Mouse (Mus musculus) midbrain, embryonic 16.5 days (tissue): Measurements from ENCODE around the gene Tor4a. TPM values are rescaled to one million over a fixed set of nuclear protein-coding genes. Genes with fewer than 3 reads are reported as not detected.

ENCODE experiments used
- ATAC-seq: fragments of 200-750 bp; cut with Nextera tagmentation; 2 replicates; pipeline ENCODE4 v1.8.0; 2017; ENCODE audit warnings: moderate TSS enrichment
- H3K27ac ChIP-seq: fragments of 300-500 bp; sonication (generic); 2 replicates; pipeline ENCODE4 v1.5.1; 2014; ENCODE audit warnings: mild to moderate bottlenecking, low read length, mixed read lengths
- H3K27me3 ChIP-seq: fragments of 300-500 bp; sonication (generic); 2 replicates; pipeline ENCODE4 v1.6.1; 2014; ENCODE audit warnings: low read depth, low read length, mixed read lengths; ENCODE audit not compliant: control insufficient read depth, insufficient read depth
- H3K36me3 ChIP-seq: fragments of 300-500 bp; sonication (generic); 2 replicates; pipeline ENCODE4 v1.6.1; 2014; ENCODE audit warnings: mild to moderate bottlenecking, low read length, moderate library complexity, mixed read lengths; ENCODE audit not compliant: control insufficient read depth, insufficient read depth
- H3K4me1 ChIP-seq: fragments of 300-500 bp; sonication (generic); 2 replicates; pipeline ENCODE4 v1.6.1; 2014; ENCODE audit warnings: mild to moderate bottlenecking, low read length, mixed read lengths; ENCODE audit not compliant: control insufficient read depth, insufficient read depth
- H3K4me2 ChIP-seq: fragments of 300-500 bp; sonication (generic); 2 replicates; pipeline ENCODE4 v1.6.1; 2014; ENCODE audit warnings: mild to moderate bottlenecking, low read length, mixed read lengths
- H3K4me3 ChIP-seq: fragments of 300-500 bp; sonication (generic); 2 replicates; pipeline ENCODE4 v1.5.1; 2014; ENCODE audit warnings: low read depth, mild to moderate bottlenecking, low read length, moderate library complexity, mixed read lengths
- H3K9ac ChIP-seq: fragments of 300-500 bp; sonication (generic); 2 replicates; pipeline ENCODE4 v1.6.1; 2014; ENCODE audit warnings: low read depth, low read length, mixed read lengths
- H3K9me3 ChIP-seq: fragments of 300-500 bp; sonication (generic); replicated peaks from 2 replicates; pipeline ENCODE4 v1.6.1; 2014; ENCODE audit warnings: mild to moderate bottlenecking, low read length, mixed read lengths; ENCODE audit not compliant: control insufficient read depth, poor library complexity, severe bottlenecking
- whole genome bisulfite sequencing: fragments of 180-500 bp; shearing (Covaris S2); extraction: QIAGEN DNeasy Blood & Tissue Kit; methylation state at CpG from one replicate; pipeline ENCODE4 v1.1.7; 2014; 5-methylcytosine and 5-hydroxymethylcytosine counted together
- polyA plus RNA-seq: library from polyadenylated mRNA; unstranded; fragments of >200 nt; fragmentation: Nextera tagmentation; extraction: Ambion mirVana; gene quantifications from 2 replicates; pipeline ENCODE4 v1.2.1, GENCODE M21; 2015

Gene Tor4a
- polyA plus RNA-seq, 1 experiment from 2014 or later, result 1.2 TPM

DNA sequence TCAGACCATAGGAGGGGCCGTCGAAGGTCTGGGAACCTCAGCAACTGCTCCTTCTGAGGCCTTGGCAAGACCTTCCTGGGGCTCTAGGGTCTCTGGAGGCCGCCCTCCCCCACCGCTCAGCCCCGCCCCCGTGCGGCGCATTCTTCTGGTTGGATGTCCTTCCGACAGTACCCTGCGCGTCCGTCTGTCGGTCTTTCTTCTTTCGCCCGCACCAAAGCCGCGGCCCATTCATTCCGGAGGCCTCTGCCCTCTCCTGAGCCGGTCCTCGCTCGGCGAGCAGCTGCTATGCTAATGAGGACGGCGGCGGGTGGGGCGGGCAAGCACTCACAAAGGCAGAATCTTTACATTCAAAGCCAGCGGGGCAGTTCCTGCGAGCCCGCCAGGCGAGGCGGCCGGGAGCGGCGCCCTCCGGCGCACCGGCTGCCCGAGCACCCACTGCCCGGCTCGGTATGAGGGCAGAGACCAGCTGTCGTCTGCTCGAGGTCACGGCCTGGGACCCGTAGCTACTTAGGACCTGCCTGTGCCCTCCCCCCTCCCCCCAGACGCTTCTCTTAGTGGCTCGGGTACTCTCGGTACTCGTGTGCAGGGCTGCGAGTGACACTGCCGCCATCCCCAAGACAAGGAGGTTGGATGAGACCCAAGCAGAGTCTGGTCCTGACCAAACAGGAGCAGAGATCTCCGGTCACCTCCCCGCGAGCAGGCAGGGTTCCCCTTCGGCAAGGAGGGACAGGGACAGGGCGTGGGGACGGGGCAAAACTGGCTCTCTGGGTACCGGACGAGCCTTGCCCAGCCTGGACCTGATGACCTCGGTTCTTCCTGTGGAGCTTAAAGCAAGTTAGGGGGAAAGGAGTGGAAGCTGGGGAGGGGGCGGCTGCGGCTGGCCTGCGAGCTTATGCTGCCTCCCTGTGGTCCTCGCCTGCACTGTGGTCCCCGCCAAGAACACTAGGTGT, 10.8 kb downstream of the Tor4a start:
- H3K4me1 ChIP-seq, result peaks cover 18% of the 10 kb centered on the region
- H3K4me2 ChIP-seq, result peak overlapping the region; percentile 76
- H3K9ac ChIP-seq, result peak overlapping the region; percentile 74
- H3K9me3 ChIP-seq, result no peaks in the 10 kb centered on the region
- peak overlapping the region; percentile 80 for H3K27ac ChIP-seq
- peak overlapping the region; percentile 46 for H3K4me3 ChIP-seq
- no peaks in the 10 kb centered on the region for H3K36me3 ChIP-seq
- peak; percentile 79 for ATAC-seq
- WGBS, result under 1% methylated on average over 63 of the region's 64 CpGs
- no peaks in the 10 kb centered on the region for H3K27me3 ChIP-seq

DNA sequence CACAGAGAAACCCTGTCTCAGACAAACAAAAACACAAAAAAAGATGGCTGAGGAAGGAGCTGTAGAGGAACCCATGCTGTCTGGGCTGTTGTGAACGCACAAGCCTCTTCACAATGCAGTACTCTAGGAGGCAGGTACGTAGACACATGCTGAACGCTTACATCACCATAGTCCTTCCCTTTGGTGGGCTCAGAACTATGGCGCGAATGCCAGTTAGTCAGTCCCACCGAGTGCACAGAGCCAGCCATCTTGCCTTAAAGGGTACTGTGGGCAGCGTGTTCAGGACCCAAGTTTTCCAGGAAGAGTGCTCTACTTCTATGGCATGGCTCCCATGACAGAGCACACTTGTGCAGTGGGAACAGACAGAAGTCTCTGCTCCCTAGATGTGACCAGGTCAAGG, 12.2 kb downstream of the Tor4a start:
- Histone ChIP-seq H3K9ac (no peak overlapping the region), H3K9me3 (no peaks in the 10 kb centered on the region), H3K4me3 (no peak overlapping the region), H3K4me2 (no peak overlapping the region), H3K27ac (no peak overlapping the region), H3K36me3 (no peaks in the 10 kb centered on the region), H3K27me3 (no peaks in the 10 kb centered on the region; the same call in 1 of the 2 replicates), H3K4me1 (peaks cover 23% of the 10 kb centered on the region)
- ATAC-seq, result no peak
- 91% methylated on average over 7 of the region's 7 CpGs for WGBS

DNA sequence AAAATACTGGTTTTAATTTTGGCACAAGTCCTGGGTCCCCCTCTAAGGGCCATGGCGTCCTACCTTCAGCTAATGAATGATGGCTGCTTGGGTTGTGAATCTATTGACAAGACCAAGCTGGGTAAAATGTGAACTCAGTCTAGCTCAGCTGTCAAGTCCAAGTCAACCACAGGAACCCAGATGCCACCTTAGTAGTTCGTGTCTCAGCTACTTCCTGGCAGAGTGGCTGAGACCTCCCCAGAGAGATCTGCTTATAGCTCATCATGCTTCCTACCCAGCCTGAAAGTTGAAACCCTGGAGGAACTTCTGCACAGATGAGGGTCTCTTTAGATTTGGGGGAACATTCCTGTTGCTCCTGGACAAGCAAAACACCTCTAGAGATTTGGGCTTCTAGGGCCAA, 13.3 kb downstream of the Tor4a start:
- H3K4me3 ChIP-seq, result no peak overlapping the region; the same call in 1 of the 2 replicates
- WGBS, result 42% methylated on average over 2 of the region's 2 CpGs
- peaks cover 23% of the 10 kb centered on the region for H3K4me1 ChIP-seq
- no peak overlapping the region for H3K9ac ChIP-seq
- ATAC-seq, result no peak
- H3K9me3 ChIP-seq, result no peaks in the 10 kb centered on the region
- no peaks in the 10 kb centered on the region; the same call in 1 of the 2 replicates for H3K27me3 ChIP-seq
- H3K36me3 ChIP-seq, result no peaks in the 10 kb centered on the region
- H3K27ac ChIP-seq, result no peak overlapping the region
- peak overlapping the region; percentile 67 for H3K4me2 ChIP-seq

DNA sequence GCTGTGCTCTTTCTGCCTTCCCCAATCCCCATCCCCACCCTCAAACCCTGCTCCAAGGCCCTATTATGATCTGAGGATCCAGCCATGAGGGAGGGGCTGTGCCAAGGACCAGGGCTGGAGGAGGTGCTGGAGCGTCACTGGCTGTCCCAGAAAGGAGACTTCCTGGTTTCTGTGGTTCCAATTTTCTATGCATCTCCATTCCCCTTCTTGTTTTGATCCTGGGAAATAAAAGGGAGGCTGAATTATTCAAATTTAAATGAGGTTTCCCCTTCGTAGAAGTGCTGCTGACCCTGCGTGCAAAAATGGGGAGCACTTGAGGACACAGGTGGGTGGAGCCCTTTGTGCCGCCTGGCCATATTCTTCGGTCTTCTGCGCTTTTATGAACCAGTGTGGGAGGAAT, 14.0 kb downstream of the Tor4a start:
- WGBS, result 6% methylated on average over 6 of the region's 6 CpGs
- H3K9ac ChIP-seq, result peak overlapping the region; percentile 47; the same call in 1 of the 2 replicates
- H3K9me3 ChIP-seq, result no peaks in the 10 kb centered on the region
- no peaks in the 10 kb centered on the region for H3K36me3 ChIP-seq
- H3K27ac ChIP-seq, result peak overlapping the region; percentile 26; the same call in 1 of the 2 replicates
- peaks cover 30% of the 10 kb centered on the region for H3K4me1 ChIP-seq
- peak overlapping the region; percentile 67 for H3K4me2 ChIP-seq
- ATAC-seq, result no peak
- H3K4me3 ChIP-seq, result peak overlapping the region; percentile 69
- H3K27me3 ChIP-seq, result no peaks in the 10 kb centered on the region; the same call in 1 of the 2 replicates

DNA sequence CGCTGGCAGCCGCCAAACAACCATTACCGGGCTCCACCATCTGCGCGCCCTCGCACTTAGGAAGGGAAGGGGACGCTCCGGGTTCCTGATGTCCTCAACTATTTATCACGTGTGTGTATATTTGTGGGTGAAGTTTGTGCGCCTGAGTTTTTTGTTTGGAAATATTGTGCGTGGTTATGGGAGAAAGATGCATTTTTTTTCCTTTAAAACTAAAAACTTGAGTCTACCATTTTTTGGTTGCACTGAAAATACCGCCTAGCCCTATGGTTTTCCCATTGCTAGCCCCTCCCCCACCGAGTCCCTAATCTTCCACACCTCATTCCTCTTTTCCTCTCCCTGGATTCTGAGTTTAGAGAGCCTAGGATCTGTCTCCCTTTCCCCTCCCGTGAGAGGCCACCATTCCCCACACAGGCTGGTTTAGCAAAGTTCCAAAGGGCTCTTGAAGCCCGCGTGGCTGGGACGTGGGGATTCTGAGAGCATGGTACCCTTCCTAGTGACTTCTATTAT, 14.7 kb downstream of the Tor4a start:
- peak overlapping the region; percentile 74 for H3K9ac ChIP-seq
- H3K27me3 ChIP-seq, result no peaks in the 10 kb centered on the region; the same call in 1 of the 2 replicates
- H3K4me1 ChIP-seq, result peaks cover 34% of the 10 kb centered on the region
- H3K36me3 ChIP-seq, result no peaks in the 10 kb centered on the region
- WGBS, result under 1% methylated on average over 17 of the region's 17 CpGs
- H3K9me3 ChIP-seq, result no peaks in the 10 kb centered on the region
- no peak for ATAC-seq
- peak overlapping the region; percentile 79 for H3K27ac ChIP-seq
- H3K4me3 ChIP-seq, result peak overlapping the region; percentile 69
- peak overlapping the region; percentile 67 for H3K4me2 ChIP-seq

DNA sequence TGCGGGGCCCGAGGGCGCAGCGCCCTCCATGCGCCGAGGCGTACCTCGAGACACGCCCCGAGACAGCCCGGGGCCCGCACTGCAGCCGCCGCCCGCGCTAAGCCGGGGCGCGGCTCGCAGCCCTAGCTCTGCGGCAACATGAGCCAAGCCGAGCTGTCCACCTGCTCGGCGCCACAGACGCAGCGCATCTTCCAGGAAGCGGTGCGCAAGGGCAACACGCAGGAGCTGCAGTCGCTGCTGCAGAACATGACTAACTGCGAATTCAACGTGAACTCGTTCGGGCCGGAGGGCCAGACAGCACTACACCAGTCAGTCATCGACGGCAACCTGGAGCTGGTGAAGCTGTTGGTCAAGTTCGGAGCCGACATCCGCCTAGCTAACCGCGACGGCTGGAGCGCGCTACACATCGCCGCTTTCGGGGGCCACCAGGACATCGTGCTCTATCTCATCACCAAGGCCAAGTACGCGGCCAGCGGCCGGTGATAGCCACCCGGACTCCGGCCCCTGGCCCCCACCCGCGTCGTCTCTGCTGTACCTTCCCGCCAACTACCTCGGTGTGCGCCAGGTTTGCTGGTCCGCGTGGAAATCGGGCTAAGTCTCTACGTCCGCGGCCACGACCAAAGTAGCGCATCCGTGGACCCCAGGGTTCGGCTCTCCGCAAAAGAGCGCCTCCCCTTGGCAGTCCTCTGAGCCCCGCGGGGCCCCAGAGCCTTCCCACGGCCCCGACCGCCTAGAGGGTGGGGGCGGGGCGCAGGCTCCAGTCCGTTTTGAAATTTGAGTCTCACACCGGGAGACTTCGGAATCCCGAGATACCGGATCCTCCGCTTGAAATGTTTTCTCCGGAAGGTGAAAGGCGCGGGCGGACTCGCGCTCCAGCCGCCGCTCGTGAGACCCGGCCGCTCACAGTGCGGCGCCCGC, 15.5 kb downstream of the Tor4a start:
- peak overlapping the region; percentile 79 for H3K27ac ChIP-seq
- H3K9ac ChIP-seq, result peak overlapping the region; percentile 74
- peak overlapping the region; percentile 69 for H3K4me3 ChIP-seq
- no peaks in the 10 kb centered on the region for H3K36me3 ChIP-seq
- under 1% methylated on average over 100 of the region's 100 CpGs for WGBS
- peaks cover 38% of the 10 kb centered on the region for H3K4me1 ChIP-seq
- peak; percentile 49 for ATAC-seq
- peak overlapping the region; percentile 67 for H3K4me2 ChIP-seq
- H3K9me3 ChIP-seq, result no peaks in the 10 kb centered on the region
- no peaks in the 10 kb centered on the region; the same call in 1 of the 2 replicates for H3K27me3 ChIP-seq

DNA sequence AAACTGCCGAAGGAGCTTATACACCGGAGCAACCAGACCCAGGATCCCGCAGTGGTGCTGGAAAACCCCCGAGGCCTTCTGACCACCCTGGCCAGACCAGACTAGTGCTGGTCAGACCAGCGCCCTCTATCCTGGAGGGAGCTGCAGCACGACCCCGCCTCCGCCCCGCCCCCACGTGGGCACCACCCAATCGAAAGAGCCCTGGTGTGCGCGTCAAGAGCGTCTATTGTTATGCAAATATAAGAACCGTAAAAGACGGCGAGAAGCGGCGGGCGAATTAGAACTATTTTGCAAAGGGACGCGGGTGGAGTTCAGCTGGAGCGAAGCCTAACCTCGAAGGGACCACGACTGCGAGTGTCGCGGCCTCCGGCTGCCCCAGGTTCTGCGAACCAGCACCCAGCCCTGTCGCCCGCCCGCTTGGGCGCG, 16.2 kb downstream of the Tor4a start, which contains the start of gene Nrarp:
Gene Nrarp, plus strand, starts transcription at position 281 of the 426 bp plus-strand sequence.
- H3K27me3 ChIP-seq, result no peaks in the 10 kb centered on the region; the same call in 1 of the 2 replicates
- H3K27ac ChIP-seq, result peak within 1 kb of the TSS; percentile 79
- H3K4me2 ChIP-seq, result peak within 1 kb of the TSS; percentile 67
- H3K9me3 ChIP-seq, result no peaks in the 10 kb centered on the region
- peak within 1 kb of the TSS; percentile 74 for H3K9ac ChIP-seq
- H3K36me3 ChIP-seq, result no peaks in the 10 kb centered on the region
- peaks cover 35% of the 10 kb centered on the region for H3K4me1 ChIP-seq
- WGBS, result under 1% methylated on average over 35 of the region's 35 CpGs
- peak; percentile 90 for ATAC-seq
- peak within 1 kb of the TSS; percentile 69 for H3K4me3 ChIP-seq

DNA sequence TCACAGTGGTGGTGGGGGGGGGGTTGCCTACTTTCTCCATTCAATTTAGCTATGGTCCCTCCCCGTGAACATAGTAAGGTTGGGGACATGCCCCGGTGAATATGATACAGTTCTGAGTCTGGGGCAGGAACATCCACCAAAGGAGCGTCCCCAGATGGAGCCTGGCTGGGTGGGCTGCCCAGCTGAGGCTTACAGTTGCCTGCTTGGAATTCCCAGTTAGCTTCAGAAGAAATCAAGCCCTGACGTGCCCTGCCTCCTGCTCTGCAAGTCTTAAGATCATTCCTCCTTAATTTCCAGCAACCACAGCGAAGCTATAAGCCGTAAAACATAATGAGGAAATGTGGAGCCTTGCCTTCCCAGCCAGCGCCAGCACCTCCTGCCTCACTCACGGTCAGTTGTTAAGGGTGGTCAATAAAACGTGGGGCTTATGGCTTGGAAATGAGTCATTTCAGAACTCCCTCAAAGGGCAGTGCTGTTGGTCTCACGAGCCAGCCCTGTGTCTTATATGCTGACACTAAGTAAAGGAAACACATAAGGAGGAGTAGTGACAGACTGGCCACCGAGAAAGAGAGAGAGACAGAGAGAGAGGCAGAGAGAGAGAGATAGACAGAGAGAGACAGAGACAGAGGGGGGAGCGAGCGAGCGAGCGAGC, 17.0 kb downstream of the Tor4a start:
- Histone ChIP-seq H3K4me1 (peaks cover 32% of the 10 kb centered on the region), H3K27ac (peak overlapping the region; percentile 73), H3K36me3 (no peaks in the 10 kb centered on the region), H3K4me2 (peak overlapping the region; percentile 67), H3K9me3 (no peaks in the 10 kb centered on the region), H3K9ac (no peak overlapping the region), H3K27me3 (no peaks in the 10 kb centered on the region; the same call in 1 of the 2 replicates), H3K4me3 (peak overlapping the region; percentile 69)
- 34% methylated on average over 15 of the region's 15 CpGs for WGBS
- no peak for ATAC-seq
